Mouse (Mus musculus) forebrain, postnatal 0 days (tissue): ENCODE data around the gene Unc13a. TPM values are rescaled to one million over a fixed set of nuclear protein-coding genes. Genes with fewer than 3 reads are reported as not detected.
A peak's percentile ranks its signal among the peaks of the same experiment; 100 is the strongest.

Experiments used
- ATAC-seq: fragments of 200-750 bp; cut with Nextera tagmentation; 2 replicates; pipeline ENCODE4 v1.8.0; 2017; ENCODE audit warnings: mild to moderate bottlenecking, moderate library complexity
- DNase-seq: peaks from one replicate; pipeline ENCODE4 v3.0.0-alpha.2; 2015
- H3K27ac ChIP-seq: fragments of 300-500 bp; sonication (generic); 2 replicates; pipeline ENCODE4 v1.5.1; 2014; ENCODE audit warnings: low read depth, mild to moderate bottlenecking, antibody characterized with exemption, low read length, moderate library complexity, mixed read lengths
- H3K27me3 ChIP-seq: fragments of 300-500 bp; sonication (generic); 2 replicates; pipeline ENCODE4 v1.6.1; 2014; ENCODE audit warnings: mild to moderate bottlenecking, low read length, mixed read lengths; ENCODE audit not compliant: insufficient read depth
- H3K36me3 ChIP-seq: fragments of 300-500 bp; sonication (generic); 2 replicates; pipeline ENCODE4 v1.6.1; 2014; ENCODE audit warnings: mild to moderate bottlenecking, moderate library complexity; ENCODE audit not compliant: insufficient read depth
- H3K4me1 ChIP-seq: fragments of 300-500 bp; sonication (generic); 2 replicates; pipeline ENCODE4 v1.6.1; 2014; ENCODE audit warnings: antibody characterized with exemption; ENCODE audit not compliant: insufficient read depth
- H3K4me2 ChIP-seq: fragments of 300-500 bp; sonication (generic); 2 replicates; pipeline ENCODE4 v1.6.1; 2014; ENCODE audit warnings: low read depth, mild to moderate bottlenecking, moderate library complexity
- H3K4me3 ChIP-seq: fragments of 300-500 bp; sonication (generic); 2 replicates; pipeline ENCODE4 v1.5.1; 2014; ENCODE audit warnings: low read depth, low read length, mixed read lengths
- H3K9ac ChIP-seq: fragments of 300-500 bp; sonication (generic); 2 replicates; pipeline ENCODE4 v1.6.1; 2014; ENCODE audit warnings: mild to moderate bottlenecking
- H3K9me3 ChIP-seq: fragments of 300-500 bp; sonication (generic); 2 replicates; pipeline ENCODE4 v1.6.1; 2016; ENCODE audit warnings: low read length
- CTCF ChIP-seq: sonication (generic); IDR thresholded peaks from 2 replicates; pipeline ENCODE4 v1.5.1; 2016; ENCODE audit warnings: antibody characterized with exemption, control low read depth, low read depth
- WGBS: fragments of 180-500 bp; shearing (Covaris S2); extraction: QIAGEN DNeasy Blood & Tissue Kit; methylation state at CpG from one replicate; pipeline ENCODE4 v1.1.7; 2014; 5-methylcytosine and 5-hydroxymethylcytosine counted together
- polyA plus RNA-seq: library from polyadenylated mRNA; unstranded; fragments of >200 nt; fragmentation: Nextera tagmentation; extraction: Ambion mirVana; gene quantifications from 2 replicates; pipeline ENCODE4 v1.2.1, GENCODE M21; 2015
- total RNA-seq: library from RNA; depleted of rRNA; stranded (reverse); fragments of >200 nt; gene quantifications from 2 replicates; pipeline ENCODE4 v1.2.3, GENCODE M21; 2014

Unc13a gene
- total and polyA plus RNA-seq, 2 experiments from 2014 or later: 18.8 to 89.2 TPM

GRCm38 (mm10) chr8:71657816-71658215, 13.7 kb downstream of the Unc13a start:
- Histone ChIP-seq H3K27ac (no peak overlapping the region), H3K36me3 (peaks cover 49% of the 10 kb centered on the region), H3K9me3 (no peaks in the 10 kb centered on the region), H3K27me3 (0 out of 2 replicates have a peak, but pooled peaks cover 4% of the 10 kb centered on the region), H3K9ac (no peak overlapping the region), H3K4me2 (no peak overlapping the region), H3K4me1 (no peaks in the 10 kb centered on the region), H3K4me3 (no peak overlapping the region)
- DNase-seq (no peak), ATAC-seq (no peak)
- 25% methylated on average over 9 of the region's 9 CpGs for WGBS
- no peak for TF ChIP-seq CTCF

- H3K36me3 ChIP-seq: peaks cover 66% of the 10 kb centered on the region
- no peaks in the 10 kb centered on the region for H3K9me3 ChIP-seq
- H3K9ac ChIP-seq: no peak overlapping the region
- DNase-seq (no peak), ATAC-seq (0 out of 2 replicates have a peak, but pooled peaks have one; percentile 10)
- peak overlapping the region; percentile 10; the same call in 1 of the 2 replicates for H3K4me2 ChIP-seq
- H3K4me1 ChIP-seq: no peaks in the 10 kb centered on the region
- no peak for TF ChIP-seq CTCF
- H3K27ac ChIP-seq: no peak overlapping the region
- H3K4me3 ChIP-seq: no peak overlapping the region
- 6% methylated on average over 24 of the region's 24 CpGs for WGBS
- 0 out of 2 replicates have a peak, but pooled peaks cover 4% of the 10 kb centered on the region for H3K27me3 ChIP-seq
Measured at GRCm38 (mm10) chr8:71654600-71654999, 17.0 kb downstream of the Unc13a start.

GRCm38 (mm10) chr8:71645510-71645909, 26.0 kb downstream of the Unc13a start:
- Histone ChIP-seq H3K4me1 (no peaks in the 10 kb centered on the region), H3K27me3 (no peaks in the 10 kb centered on the region), H3K4me2 (no peak overlapping the region), H3K9ac (no peak overlapping the region), H3K27ac (no peak overlapping the region), H3K36me3 (peaks cover 75% of the 10 kb centered on the region), H3K4me3 (no peak overlapping the region), H3K9me3 (no peaks in the 10 kb centered on the region)
- ATAC-seq (no peak), DNase-seq (no peak)
- WGBS: 81% methylated on average over 9 of the region's 9 CpGs
- no peak for TF ChIP-seq CTCF

- Histone ChIP-seq H3K4me3 (no peak overlapping the region), H3K9me3 (no peaks in the 10 kb centered on the region), H3K36me3 (peaks cover 58% of the 10 kb centered on the region), H3K9ac (no peak overlapping the region), H3K27ac (no peak overlapping the region), H3K27me3 (no peaks in the 10 kb centered on the region), H3K4me2 (no peak overlapping the region), H3K4me1 (no peaks in the 10 kb centered on the region)
- DNase-seq (no peak), ATAC-seq (no peak)
- WGBS: 90% methylated on average over 4 of the region's 4 CpGs
- TF ChIP-seq CTCF: no peak
Measured at GRCm38 (mm10) chr8:71639318-71639717, 32.2 kb downstream of the Unc13a start.

- Histone ChIP-seq H3K4me3 (no peak overlapping the region), H3K4me2 (no peak overlapping the region), H3K9me3 (no peaks in the 10 kb centered on the region), H3K27me3 (no peaks in the 10 kb centered on the region), H3K9ac (no peak overlapping the region), H3K27ac (no peak overlapping the region), H3K4me1 (no peaks in the 10 kb centered on the region), H3K36me3 (peaks cover 56% of the 10 kb centered on the region)
- no peak for TF ChIP-seq CTCF
- no peak for ATAC-seq
- WGBS: 65% methylated on average over 6 of the region's 6 CpGs
- DNase-seq: no peak
Measured at GRCm38 (mm10) chr8:71638321-71638720, 33.2 kb downstream of the Unc13a start.

- Histone ChIP-seq H3K27me3 (no peaks in the 10 kb centered on the region), H3K36me3 (peaks cover 51% of the 10 kb centered on the region), H3K4me1 (no peaks in the 10 kb centered on the region), H3K4me2 (no peak overlapping the region), H3K4me3 (no peak overlapping the region), H3K27ac (no peak overlapping the region), H3K9me3 (no peaks in the 10 kb centered on the region), H3K9ac (no peak overlapping the region)
- ATAC-seq (no peak), DNase-seq (no peak)
- WGBS: 67% methylated on average over 8 of the region's 8 CpGs
- no peak for TF ChIP-seq CTCF
Measured at GRCm38 (mm10) chr8:71637149-71638095, 34.1 kb downstream of the Unc13a start.

- Histone ChIP-seq H3K36me3 (peaks cover 45% of the 10 kb centered on the region), H3K27ac (no peak overlapping the region), H3K9ac (no peak overlapping the region), H3K9me3 (no peaks in the 10 kb centered on the region), H3K27me3 (no peaks in the 10 kb centered on the region), H3K4me3 (no peak overlapping the region), H3K4me1 (peaks cover under 1% of the 10 kb centered on the region; the same call in 1 of the 2 replicates), H3K4me2 (no peak overlapping the region)
- peak; percentile 68 for ATAC-seq
- TF ChIP-seq CTCF: no peak
- DNase-seq: peak; percentile 76
- WGBS: 5% methylated on average over 26 of the region's 26 CpGs
Measured at GRCm38 (mm10) chr8:71633981-71634667, 37.4 kb downstream of the Unc13a start.
